Mouse (Mus musculus) bone marrow macrophage, adult 2 months (primary cell): ENCODE measurements around the gene Cadm4.

ENCODE experiments used
- CTCF ChIP-seq: IDR thresholded peaks from 2 replicates; pipeline ENCODE4 v1.5.1; 2012; ENCODE audit warnings: low read depth, mild to moderate bottlenecking, low read length, moderate library complexity
- POLR2A ChIP-seq: IDR thresholded peaks from 2 replicates; pipeline ENCODE4 v1.6.1; 2012; ENCODE audit warnings: mild to moderate bottlenecking, low read depth, low read length, borderline replicate concordance

GRCm38 (mm10) chr7:24546068-24546614 lies 64.3 kb downstream of the Cadm4 start, which contains the start of the genes Pinlyp and Xrcc1:
- TF ChIP-seq POLR2A (no peak), CTCF (no peak)
